Mouse (Mus musculus): ENCODE results near the gene Wdr6.

Wdr6 gene

DNA sequence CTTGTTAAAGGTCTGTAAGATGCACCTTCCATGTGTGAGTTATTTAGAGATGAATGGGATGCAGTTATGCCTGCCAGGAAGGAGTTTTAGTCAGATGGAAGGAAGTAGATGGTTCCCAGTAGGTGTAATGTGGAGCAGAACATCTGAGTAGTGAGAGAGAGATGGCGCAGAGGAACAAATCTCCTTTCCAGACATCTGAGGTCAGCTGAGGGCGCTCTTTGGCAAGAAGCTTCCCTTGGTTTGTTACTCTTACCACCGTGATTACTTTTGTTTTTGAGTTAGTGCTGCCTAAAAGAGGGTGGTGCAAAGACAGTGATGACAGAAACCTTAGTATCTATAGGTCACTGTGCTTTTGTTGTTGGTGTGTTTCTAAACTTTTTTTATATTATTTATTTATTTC lies 53.1 kb downstream of the Wdr6 start:
- DNase-seq (ENCODE audit: low spot score in 2 of 2), result no peak

DNA sequence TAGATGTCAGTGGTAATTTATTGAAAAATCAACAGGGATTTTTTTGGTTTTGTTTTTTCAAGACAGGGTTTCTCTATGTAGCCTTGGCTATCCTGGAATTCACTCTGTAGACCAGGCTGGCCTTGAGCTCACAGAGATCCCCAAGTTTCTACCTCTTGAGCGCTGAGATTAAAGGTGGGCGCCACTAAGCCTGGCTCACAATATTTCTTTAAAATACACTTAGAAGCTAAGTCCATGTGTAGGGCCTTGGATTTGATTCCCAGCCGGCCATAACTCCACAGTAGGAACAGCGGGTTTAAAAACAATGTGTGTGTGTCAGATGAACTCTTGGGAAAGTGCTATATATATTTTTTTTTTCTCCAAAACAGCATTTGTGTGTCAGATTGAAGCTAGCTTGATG lies 55.2 kb downstream of the Wdr6 start:
- no peak for DNase-seq (ENCODE audit: low spot score in 2 of 2)

Data from natural killer cell, adult 2 months (primary cell).